Mouse (Mus musculus) stomach, embryonic 15.5 days (tissue): ENCODE measurements around the gene Acsl1. TPM values are rescaled to one million over a fixed set of nuclear protein-coding genes. Genes with fewer than 3 reads are reported as not detected.

ENCODE experiments used
- ATAC-seq: fragments of 200-750 bp; cut with Nextera tagmentation; 2 replicates; pipeline ENCODE4 v1.8.0; 2017; ENCODE audit warnings: low read depth, moderate number of reproducible peaks, moderate TSS enrichment; ENCODE audit not compliant: insufficient read depth, low FRiP score
- H3K27ac ChIP-seq: fragments of 300-500 bp; sonication (generic); 2 replicates; pipeline ENCODE4 v1.5.1; 2015; ENCODE audit warnings: mild to moderate bottlenecking, inconsistent platforms
- H3K27me3 ChIP-seq: fragments of 300-500 bp; sonication (generic); replicated peaks from 2 replicates; pipeline ENCODE4 v1.6.1; 2015; ENCODE audit warnings: inconsistent platforms
- H3K36me3 ChIP-seq: fragments of 300-500 bp; sonication (generic); 2 replicates; pipeline ENCODE4 v1.6.1; 2015; ENCODE audit warnings: inconsistent platforms
- H3K4me1 ChIP-seq: fragments of 300-500 bp; sonication (generic); 2 replicates; pipeline ENCODE4 v1.6.1; 2015; ENCODE audit warnings: inconsistent platforms
- H3K4me2 ChIP-seq: fragments of 300-500 bp; sonication (generic); 2 replicates; pipeline ENCODE4 v1.6.1; 2015; ENCODE audit warnings: mild to moderate bottlenecking, inconsistent platforms
- H3K4me3 ChIP-seq: fragments of 300-500 bp; sonication (generic); replicated peaks from 2 replicates; pipeline ENCODE4 v1.5.1; 2015; ENCODE audit warnings: inconsistent platforms
- H3K9ac ChIP-seq: fragments of 300-500 bp; sonication (generic); 2 replicates; pipeline ENCODE4 v1.6.1; 2015; ENCODE audit warnings: inconsistent platforms
- H3K9me3 ChIP-seq: fragments of 300-500 bp; sonication (generic); 2 replicates; pipeline ENCODE4 v1.6.1; 2016; ENCODE audit warnings: inconsistent platforms
- WGBS: fragments of 180-500 bp; shearing (Covaris S2); methylation state at CpG from one replicate; pipeline ENCODE4 v1.1.7; 2015; 5-methylcytosine and 5-hydroxymethylcytosine counted together
- polyA plus RNA-seq: library from polyadenylated mRNA; unstranded; fragments of >200 nt; fragmentation: Nextera tagmentation; extraction: Ambion mirVana; gene quantifications from 2 replicates; pipeline ENCODE4 v1.2.1, GENCODE M21; 2015

Gene Acsl1
- polyA plus RNA-seq, 1 experiment from 2014 or later = 25.7 TPM

- ATAC-seq = no peak
- Histone ChIP-seq H3K4me1 (no peaks in the 10 kb centered on the region), H3K4me2 (no peak overlapping the region), H3K4me3 (no peak overlapping the region), H3K27ac (no peak overlapping the region), H3K9me3 (no peaks in the 10 kb centered on the region), H3K9ac (no peak overlapping the region), H3K27me3 (no peaks in the 10 kb centered on the region), H3K36me3 (peaks cover 5% of the 10 kb centered on the region; the same call in 1 of the 2 replicates)
- 79% methylated on average over 11 of the region's 11 CpGs for WGBS
Observed at GRCm38 (mm10) chr8:46493495-46494170, 22.8 kb downstream of the Acsl1 start.

GRCm38 (mm10) chr8:46496852-46497251, 26.0 kb downstream of the Acsl1 start:
- peak; percentile 29; the same call in 1 of the 2 replicates for ATAC-seq
- 69% methylated on average over 6 of the region's 6 CpGs for WGBS
- H3K9ac ChIP-seq = no peak overlapping the region
- H3K4me1 ChIP-seq = peaks cover 4% of the 10 kb centered on the region; the same call in 1 of the 2 replicates
- no peaks in the 10 kb centered on the region for H3K9me3 ChIP-seq
- H3K4me2 ChIP-seq = no peak overlapping the region
- no peak overlapping the region for H3K4me3 ChIP-seq
- H3K36me3 ChIP-seq = peaks cover 5% of the 10 kb centered on the region; the same call in 1 of the 2 replicates
- no peak overlapping the region for H3K27ac ChIP-seq
- no peaks in the 10 kb centered on the region for H3K27me3 ChIP-seq

- no peak overlapping the region for H3K9ac ChIP-seq
- no peak overlapping the region for H3K4me3 ChIP-seq
- 60% methylated on average over 15 of the region's 15 CpGs for WGBS
- H3K4me1 ChIP-seq = peaks cover 4% of the 10 kb centered on the region; the same call in 1 of the 2 replicates
- no peaks in the 10 kb centered on the region for H3K27me3 ChIP-seq
- ATAC-seq = no peak
- H3K36me3 ChIP-seq = peaks cover 5% of the 10 kb centered on the region; the same call in 1 of the 2 replicates
- H3K4me2 ChIP-seq = no peak overlapping the region
- no peaks in the 10 kb centered on the region for H3K9me3 ChIP-seq
- no peak overlapping the region for H3K27ac ChIP-seq
Observed at GRCm38 (mm10) chr8:46497314-46498011, 26.6 kb downstream of the Acsl1 start.

- Histone ChIP-seq H3K27me3 (no peaks in the 10 kb centered on the region), H3K9me3 (no peaks in the 10 kb centered on the region), H3K36me3 (peaks cover 5% of the 10 kb centered on the region; the same call in 1 of the 2 replicates), H3K9ac (no peak overlapping the region), H3K4me1 (peaks cover 4% of the 10 kb centered on the region; the same call in 1 of the 2 replicates), H3K4me3 (no peak overlapping the region), H3K4me2 (0 out of 2 replicates have a peak overlapping the region, but pooled peaks have one; percentile 25), H3K27ac (no peak overlapping the region)
- peak; percentile 38; the same call in 1 of the 2 replicates for ATAC-seq
- 45% methylated on average over 19 of the region's 19 CpGs for WGBS
Observed at GRCm38 (mm10) chr8:46499376-46500061, 28.7 kb downstream of the Acsl1 start.

GRCm38 (mm10) chr8:46502333-46503071, 31.7 kb downstream of the Acsl1 start:
- H3K9ac ChIP-seq = no peak overlapping the region
- ATAC-seq = peak; percentile 25; the same call in 1 of the 2 replicates
- 24% methylated on average over 19 of the region's 19 CpGs for WGBS

GRCm38 (mm10) chr8:46503072-46503695, 32.3 kb downstream of the Acsl1 start:
- 69% methylated on average over 12 of the region's 12 CpGs for WGBS
- H3K4me2 ChIP-seq = peak overlapping the region; percentile 47
- ATAC-seq = no peak
- H3K27me3 ChIP-seq = no peaks in the 10 kb centered on the region
- H3K36me3 ChIP-seq = no peaks in the 10 kb centered on the region
- H3K9me3 ChIP-seq = no peaks in the 10 kb centered on the region
- H3K4me3 ChIP-seq = peak overlapping the region; percentile 28
- H3K9ac ChIP-seq = no peak overlapping the region
- no peak overlapping the region for H3K27ac ChIP-seq
- peaks cover 4% of the 10 kb centered on the region; the same call in 1 of the 2 replicates for H3K4me1 ChIP-seq

More at GRCm38 (mm10) chr8:46502333-46503071, 31.7 kb downstream of the Acsl1 start:
- no peak overlapping the region for H3K27ac ChIP-seq
- H3K4me1 ChIP-seq = peaks cover 4% of the 10 kb centered on the region; the same call in 1 of the 2 replicates
- no peaks in the 10 kb centered on the region for H3K9me3 ChIP-seq
- peak overlapping the region; percentile 47 for H3K4me2 ChIP-seq
- no peaks in the 10 kb centered on the region for H3K27me3 ChIP-seq
- no peaks in the 10 kb centered on the region for H3K36me3 ChIP-seq
- peak overlapping the region; percentile 28 for H3K4me3 ChIP-seq

- Histone ChIP-seq H3K9ac (no peak overlapping the region), H3K4me3 (no peak overlapping the region), H3K27me3 (no peaks in the 10 kb centered on the region), H3K36me3 (no peaks in the 10 kb centered on the region), H3K9me3 (no peaks in the 10 kb centered on the region), H3K4me1 (peaks cover 4% of the 10 kb centered on the region; the same call in 1 of the 2 replicates), H3K4me2 (no peak overlapping the region), H3K27ac (no peak overlapping the region)
- WGBS = 76% methylated on average over 3 of the region's 3 CpGs
- no peak for ATAC-seq
Observed at GRCm38 (mm10) chr8:46504196-46504595, 33.4 kb downstream of the Acsl1 start.

- Histone ChIP-seq H3K9ac (no peak overlapping the region), H3K36me3 (no peaks in the 10 kb centered on the region), H3K4me3 (no peak overlapping the region), H3K27me3 (no peaks in the 10 kb centered on the region), H3K9me3 (no peaks in the 10 kb centered on the region), H3K27ac (no peak overlapping the region), H3K4me2 (no peak overlapping the region), H3K4me1 (no peaks in the 10 kb centered on the region)
- WGBS = 75% methylated on average over 14 of the region's 14 CpGs
- no peak for ATAC-seq
Observed at GRCm38 (mm10) chr8:46508488-46509395, 37.9 kb downstream of the Acsl1 start.

GRCm38 (mm10) chr8:46509474-46509873, 38.6 kb downstream of the Acsl1 start:
- no peaks in the 10 kb centered on the region for H3K4me1 ChIP-seq
- no peak overlapping the region for H3K9ac ChIP-seq
- WGBS = 88% methylated on average over 3 of the region's 3 CpGs
- no peak for ATAC-seq
- no peaks in the 10 kb centered on the region for H3K36me3 ChIP-seq
- no peak overlapping the region for H3K27ac ChIP-seq
- no peak overlapping the region for H3K4me2 ChIP-seq
- H3K9me3 ChIP-seq = no peaks in the 10 kb centered on the region
- no peak overlapping the region for H3K4me3 ChIP-seq
- H3K27me3 ChIP-seq = no peaks in the 10 kb centered on the region

GRCm38 (mm10) chr8:46511336-46511735, 40.5 kb downstream of the Acsl1 start:
- Histone ChIP-seq H3K36me3 (no peaks in the 10 kb centered on the region), H3K4me2 (no peak overlapping the region), H3K27ac (no peak overlapping the region), H3K4me3 (no peak overlapping the region), H3K4me1 (no peaks in the 10 kb centered on the region), H3K9me3 (no peaks in the 10 kb centered on the region), H3K9ac (no peak overlapping the region), H3K27me3 (no peaks in the 10 kb centered on the region)
- 80% methylated on average over 9 of the region's 9 CpGs for WGBS
- ATAC-seq = no peak
